Mouse (Mus musculus): ENCODE measurements around the gene Rps15. TPM values are rescaled to one million over a fixed set of nuclear protein-coding genes. Genes with fewer than 3 reads are reported as not detected.

Rps15 gene
- polyA plus RNA-seq, 1 experiment: 4,761 TPM

DNA sequence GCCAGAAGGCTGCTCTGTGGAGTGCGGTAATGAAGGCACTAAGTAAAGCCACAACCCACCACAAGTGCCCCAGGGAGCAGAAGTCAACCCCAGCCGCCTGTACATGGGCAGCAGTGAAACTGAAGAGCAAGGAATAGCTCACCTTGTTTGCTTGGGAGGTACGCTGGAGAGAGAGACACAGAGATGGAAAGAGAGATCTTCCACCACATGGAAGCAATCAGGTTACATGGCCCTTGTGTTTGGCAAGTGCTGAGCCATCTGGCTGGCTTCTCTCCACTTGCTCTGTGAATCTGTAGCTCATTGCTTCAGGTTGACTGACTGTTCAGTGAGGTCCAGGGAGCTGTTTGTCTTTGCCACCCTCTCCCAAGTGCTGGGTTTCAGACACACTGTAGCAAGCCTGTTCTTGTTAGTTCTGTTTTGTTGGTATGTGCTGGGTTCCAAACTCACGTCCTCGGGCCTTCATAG, 40.3 kb downstream of the Rps15 start:
- TF ChIP-seq REST (IDR thresholded peaks at IDR 0.05; ENCODE audit: insufficient read depth, insufficient read length): no peak
- TF ChIP-seq MAX (IDR thresholded peaks at IDR 0.05; ENCODE audit: low read depth): no peak
- TF ChIP-seq MYOG (IDR thresholded peaks at IDR 0.05; ENCODE audit: control insufficient read depth in 1 of 3, insufficient read depth in 1 of 3, insufficient read length in 2 of 3, low read depth in 2 of 3): no peak
- no peak for TF ChIP-seq POLR2A (IDR thresholded peaks at IDR 0.05; ENCODE audit: insufficient read length, low read depth)
- no peak for TF ChIP-seq MYOD1 (IDR thresholded peaks at IDR 0.05; ENCODE audit: control insufficient read depth in 1 of 3, insufficient read length in 2 of 3, low read depth in 2 of 3)
- no peak for TF ChIP-seq SRF (IDR thresholded peaks at IDR 0.05; ENCODE audit: control insufficient read depth, insufficient read length, low read depth)
- no peak for TF ChIP-seq TCF3 (IDR thresholded peaks at IDR 0.05; ENCODE audit: insufficient read length, low read depth)
- TF ChIP-seq E2F4 (IDR thresholded peaks at IDR 0.05; ENCODE audit: insufficient read depth): no peak
- TF ChIP-seq TCF12 (IDR thresholded peaks at IDR 0.05; ENCODE audit: insufficient read depth, poor library complexity, severe bottlenecking): no peak
- no peak for TF ChIP-seq CEBPB (IDR thresholded peaks at IDR 0.05; ENCODE audit: insufficient read depth, poor library complexity, severe bottlenecking)
- TF ChIP-seq POLR2AphosphoS2 (IDR thresholded peaks at IDR 0.05; ENCODE audit: insufficient read length, low read depth): no peak
- no peak for TF ChIP-seq USF1 (IDR thresholded peaks at IDR 0.05; ENCODE audit: low read depth)
- Histone ChIP-seq H3K4me2 (ENCODE audit: low read depth) (no peak overlapping the region), H3ac (ENCODE audit: control insufficient read depth, insufficient read length) (no peak overlapping the region)

DNA sequence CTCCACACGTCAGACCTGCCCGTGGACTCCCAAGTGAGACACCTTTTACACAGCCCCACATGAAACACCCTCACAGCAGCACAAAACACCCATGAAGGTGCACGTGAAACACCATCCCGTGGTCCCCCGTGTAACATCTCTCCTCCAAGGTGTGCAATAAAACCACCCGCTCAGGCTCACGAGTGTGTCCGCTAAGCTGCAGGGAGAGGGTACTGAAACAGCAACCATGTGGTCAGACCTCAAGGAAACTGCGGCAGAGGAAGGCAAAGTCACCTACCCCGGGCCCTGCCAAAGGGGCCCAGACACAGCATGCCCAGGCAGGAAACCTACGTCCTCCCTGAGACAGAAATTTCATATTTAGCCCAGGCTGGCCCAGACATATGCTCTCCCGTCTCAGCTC, 44.0 kb downstream of the Rps15 start:
- Histone ChIP-seq H3K36me3 (ENCODE audit: control insufficient read depth, insufficient read depth) (no peaks in the 10 kb centered on the region), H3K4me2 (ENCODE audit: low read depth) (no peak overlapping the region), H3K79me2 (ENCODE audit: control insufficient read depth, insufficient read depth) (no peaks in the 10 kb centered on the region), H3K27me3 (ENCODE audit: control insufficient read depth, insufficient read depth, insufficient read length) (no peaks in the 10 kb centered on the region), H3K4me3 (no peak overlapping the region), H3ac (ENCODE audit: control insufficient read depth, insufficient read length) (no peak overlapping the region)
- peak; percentile 49 for TF ChIP-seq POLR2AphosphoS2 (IDR thresholded peaks at IDR 0.05; ENCODE audit: insufficient read length, low read depth)
- TF ChIP-seq TCF3 (IDR thresholded peaks at IDR 0.05; ENCODE audit: insufficient read length, low read depth): no peak

More for the DNA sequence above, 40.3 kb downstream of the Rps15 start:
- no peaks in the 10 kb centered on the region for H3K27me3 ChIP-seq (ENCODE audit: control insufficient read depth, insufficient read depth, insufficient read length)
- H3K36me3 ChIP-seq (ENCODE audit: control insufficient read depth, insufficient read depth): no peaks in the 10 kb centered on the region
- no peak overlapping the region for H3K4me3 ChIP-seq
- H3K79me2 ChIP-seq (ENCODE audit: control insufficient read depth, insufficient read depth): no peaks in the 10 kb centered on the region

DNA sequence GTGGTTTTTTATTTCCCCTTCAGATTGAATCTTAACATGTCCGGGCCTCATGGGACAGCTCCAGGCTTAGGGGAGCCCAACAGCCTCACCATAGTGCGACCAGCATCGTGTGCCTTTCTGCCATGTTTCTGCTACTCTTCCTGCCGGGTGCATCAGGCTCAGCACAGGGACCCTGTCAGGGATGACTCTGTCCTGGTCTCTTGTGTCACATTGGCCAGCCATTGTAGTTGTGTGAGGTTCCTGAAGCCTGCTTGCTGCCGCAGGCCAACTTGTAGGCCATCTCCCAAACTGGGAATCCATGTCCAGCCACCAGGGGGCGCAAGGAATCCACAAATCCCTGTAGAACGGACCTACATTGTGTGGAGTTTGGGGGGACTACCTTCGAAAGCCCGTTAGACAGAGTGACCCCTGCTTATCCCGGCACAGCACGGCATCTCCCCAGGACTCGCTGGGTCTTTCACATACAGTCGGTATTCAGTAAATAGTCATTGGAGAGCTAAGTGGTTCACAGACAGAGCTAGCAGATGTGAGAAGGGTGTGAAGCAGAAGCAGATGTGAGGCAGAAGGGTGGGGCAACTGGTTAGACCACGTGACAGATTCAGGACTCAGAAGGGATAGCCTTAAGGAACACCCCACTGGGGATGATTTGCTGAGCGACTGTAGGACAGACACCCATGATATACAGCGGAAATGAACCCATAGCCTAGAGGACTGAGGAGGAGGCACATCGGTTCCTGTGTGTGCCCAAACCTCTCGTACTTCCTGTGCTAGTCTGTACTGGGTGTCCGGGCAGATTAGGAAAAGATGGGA, 47.9 kb downstream of the Rps15 start:
- Histone ChIP-seq H3K27me3 (ENCODE audit: control insufficient read depth, insufficient read depth, insufficient read length) (no peaks in the 10 kb centered on the region), H3K4me2 (ENCODE audit: low read depth) (peak overlapping the region; percentile 51), H3K36me3 (ENCODE audit: control insufficient read depth, insufficient read depth) (no peaks in the 10 kb centered on the region), H3K79me2 (ENCODE audit: control insufficient read depth, insufficient read depth) (no peaks in the 10 kb centered on the region), H3K4me3 (no peak overlapping the region), H3ac (ENCODE audit: control insufficient read depth, insufficient read length) (no peak overlapping the region)
- TF ChIP-seq POLR2AphosphoS2 (IDR thresholded peaks at IDR 0.05; ENCODE audit: insufficient read length, low read depth) (peak; percentile 83), MYOG (IDR thresholded peaks at IDR 0.05; ENCODE audit: control insufficient read depth in 1 of 3, insufficient read depth in 1 of 3, insufficient read length in 2 of 3, low read depth in 2 of 3) (no peak), TCF3 (IDR thresholded peaks at IDR 0.05; ENCODE audit: insufficient read length, low read depth) (no peak), MYOD1 (IDR thresholded peaks at IDR 0.05; ENCODE audit: control insufficient read depth in 1 of 3, insufficient read length in 2 of 3, low read depth in 2 of 3) (no peak), MAX (IDR thresholded peaks at IDR 0.05; ENCODE audit: low read depth) (no peak), CEBPB (IDR thresholded peaks at IDR 0.05; ENCODE audit: insufficient read depth, poor library complexity, severe bottlenecking) (no peak), REST (IDR thresholded peaks at IDR 0.05; ENCODE audit: insufficient read depth, insufficient read length) (no peak), SRF (IDR thresholded peaks at IDR 0.05; ENCODE audit: control insufficient read depth, insufficient read length, low read depth) (no peak), USF1 (IDR thresholded peaks at IDR 0.05; ENCODE audit: low read depth) (peak; percentile 92), E2F4 (IDR thresholded peaks at IDR 0.05; ENCODE audit: insufficient read depth) (no peak), POLR2A (IDR thresholded peaks at IDR 0.05; ENCODE audit: insufficient read length, low read depth) (peak; percentile 23), TCF12 (IDR thresholded peaks at IDR 0.05; ENCODE audit: insufficient read depth, poor library complexity, severe bottlenecking) (no peak)

GRCm38 (mm10) chr10:80341026-80341425, 48.8 kb downstream of the Rps15 start:
- Histone ChIP-seq H3K27me3 (ENCODE audit: control insufficient read depth, insufficient read depth, insufficient read length) (no peaks in the 10 kb centered on the region), H3K4me2 (ENCODE audit: low read depth) (no peak overlapping the region), H3K36me3 (ENCODE audit: control insufficient read depth, insufficient read depth) (no peaks in the 10 kb centered on the region), H3K4me3 (no peak overlapping the region), H3ac (ENCODE audit: control insufficient read depth, insufficient read length) (no peak overlapping the region), H3K79me2 (ENCODE audit: control insufficient read depth, insufficient read depth) (no peaks in the 10 kb centered on the region)
- TF ChIP-seq POLR2A (IDR thresholded peaks at IDR 0.05; ENCODE audit: insufficient read length, low read depth) (no peak), POLR2AphosphoS2 (IDR thresholded peaks at IDR 0.05; ENCODE audit: insufficient read length, low read depth) (peak; percentile 54)

- Histone ChIP-seq H3K79me2 (ENCODE audit: control insufficient read depth, insufficient read depth) (no peaks in the 10 kb centered on the region), H3K4me3 (no peak overlapping the region), H3K4me2 (ENCODE audit: low read depth) (no peak overlapping the region), H3ac (ENCODE audit: control insufficient read depth, insufficient read length) (no peak overlapping the region), H3K27me3 (ENCODE audit: control insufficient read depth, insufficient read depth, insufficient read length) (no peaks in the 10 kb centered on the region), H3K36me3 (ENCODE audit: control insufficient read depth, insufficient read depth) (no peaks in the 10 kb centered on the region)
- TF ChIP-seq USF1 (IDR thresholded peaks at IDR 0.05; ENCODE audit: low read depth) (no peak), POLR2AphosphoS2 (IDR thresholded peaks at IDR 0.05; ENCODE audit: insufficient read length, low read depth) (peak; percentile 24), SRF (IDR thresholded peaks at IDR 0.05; ENCODE audit: control insufficient read depth, insufficient read length, low read depth) (no peak), CEBPB (IDR thresholded peaks at IDR 0.05; ENCODE audit: insufficient read depth, poor library complexity, severe bottlenecking) (no peak), POLR2A (IDR thresholded peaks at IDR 0.05; ENCODE audit: insufficient read length, low read depth) (no peak)
Measured at GRCm38 (mm10) chr10:80341491-80342304, 49.4 kb downstream of the Rps15 start.
